Mouse (Mus musculus) bone marrow, adult 2 months (tissue): ENCODE measurements around the gene Hras. TPM values are rescaled to one million over a fixed set of nuclear protein-coding genes. Genes with fewer than 3 reads are reported as not detected.

Source experiments
- H3K27ac ChIP-seq: fragments of 200-500 bp; 2 replicates; pipeline ENCODE4 v1.5.1; 2012; ENCODE audit warnings: low read depth, mild to moderate bottlenecking, control low read depth, inconsistent platforms, low read length; ENCODE audit not compliant: control insufficient read depth, poor library complexity, insufficient read depth
- H3K4me1 ChIP-seq: fragments of 200-500 bp; 2 replicates; pipeline ENCODE4 v1.6.1; 2011; ENCODE audit warnings: low read length; ENCODE audit not compliant: control insufficient read depth, insufficient read depth
- H3K4me3 ChIP-seq: fragments of 200-500 bp; replicated peaks from 2 replicates; pipeline ENCODE3; 2011; ENCODE audit warnings: mild to moderate bottlenecking, low read depth, low read length, control low read depth; ENCODE audit not compliant: control insufficient read depth
- CTCF ChIP-seq: fragments of 200-500 bp; IDR thresholded peaks from 2 replicates; pipeline ENCODE4 v1.5.1; 2011; ENCODE audit warnings: low read length, control low read depth; ENCODE audit not compliant: control insufficient read depth, insufficient read depth
- POLR2A ChIP-seq: fragments of 200-500 bp; IDR thresholded peaks from 2 replicates; pipeline ENCODE4 v1.6.1; 2011; ENCODE audit warnings: low read depth, mild to moderate bottlenecking, control low read depth, low read length, borderline replicate concordance; ENCODE audit not compliant: control insufficient read depth
- WGBS: fragments of 180-500 bp; shearing (Covaris S2); methylation state at CpG from one replicate; pipeline ENCODE4 v1.1.7; 2018; 5-methylcytosine and 5-hydroxymethylcytosine counted together
- polyA plus RNA-seq: library from polyadenylated mRNA; stranded (reverse); fragments of >200 nt; gene quantifications from 2 replicates; pipeline ENCODE4 v1.2.4, GENCODE M21; 2011; ENCODE audit warnings: low replicate concordance; ENCODE audit not compliant: missing spikeins, insufficient read depth, insufficient read length

Hras gene
- polyA plus RNA-seq, 1 experiment = 168 TPM

GRCm38 (mm10) chr7:141164397-141164796, 29.4 kb downstream of the Hras start:
- peaks cover 3% of the 10 kb centered on the region; the same call in 1 of the 2 replicates for H3K4me1 ChIP-seq
- TF ChIP-seq POLR2A (no peak), CTCF (no peak)

GRCm38 (mm10) chr7:141155362-141155761, 38.4 kb downstream of the Hras start:
- no peak overlapping the region for H3K27ac ChIP-seq
- H3K4me1 ChIP-seq = no peaks in the 10 kb centered on the region
- WGBS = 86% methylated on average over 9 of the region's 9 CpGs
- TF ChIP-seq CTCF (no peak), POLR2A (no peak)
- H3K4me3 ChIP-seq = no peak overlapping the region

More at GRCm38 (mm10) chr7:141164397-141164796, 29.4 kb downstream of the Hras start:
- WGBS = 95% methylated on average over 7 of the region's 7 CpGs
- Histone ChIP-seq H3K27ac (no peak overlapping the region), H3K4me3 (no peak overlapping the region)

DNA sequence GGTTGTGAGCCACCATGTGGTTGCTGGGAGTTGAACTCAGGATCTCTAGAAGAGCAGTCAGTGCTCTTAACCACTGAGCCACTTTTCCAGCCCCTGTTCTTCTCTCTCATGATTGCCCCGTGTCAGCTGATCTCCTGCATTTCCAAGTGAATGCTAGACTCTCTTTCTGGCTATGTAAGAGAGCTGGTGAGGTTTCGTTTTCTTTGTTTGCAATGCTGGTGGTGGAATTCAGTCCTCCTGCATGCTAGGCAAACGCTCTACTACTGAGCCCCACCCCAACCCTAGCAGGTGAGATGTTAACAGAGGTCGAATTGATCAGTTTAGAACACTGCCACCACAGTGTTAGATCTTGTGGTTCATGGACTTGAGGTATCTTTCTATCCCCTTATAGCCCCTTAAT, 45.2 kb downstream of the Hras start:
- WGBS = 84% methylated on average over 4 of the region's 4 CpGs
- H3K4me1 ChIP-seq = no peaks in the 10 kb centered on the region; the same call in 1 of the 2 replicates
- H3K4me3 ChIP-seq = no peak overlapping the region
- H3K27ac ChIP-seq = no peak overlapping the region
- no peak for TF ChIP-seq CTCF
- TF ChIP-seq POLR2A = no peak

DNA sequence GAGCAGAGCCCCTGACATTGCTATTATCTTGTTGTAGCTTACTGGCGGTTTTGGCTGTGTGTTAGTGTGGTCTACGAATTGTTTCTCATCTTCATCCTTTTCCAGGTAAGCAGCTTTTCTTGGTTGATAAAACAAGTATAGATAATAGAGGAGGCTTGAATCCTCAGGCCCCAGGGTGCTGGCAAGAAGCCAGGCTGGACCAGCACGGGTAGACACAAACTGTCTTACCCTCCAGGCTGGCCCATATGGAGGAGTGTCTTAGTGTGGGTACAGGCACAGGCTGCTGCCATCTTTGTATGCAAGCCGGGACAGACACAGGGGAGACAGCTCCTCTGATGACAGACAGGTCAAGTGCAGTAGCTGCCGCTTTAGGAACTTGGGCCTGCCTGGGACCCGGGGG, 46.8 kb downstream of the Hras start:
- no peak for TF ChIP-seq CTCF
- no peak for TF ChIP-seq POLR2A
- Histone ChIP-seq H3K4me3 (no peak overlapping the region), H3K27ac (no peak overlapping the region), H3K4me1 (no peaks in the 10 kb centered on the region; the same call in 1 of the 2 replicates)
- WGBS = 72% methylated on average over 6 of the region's 6 CpGs

DNA sequence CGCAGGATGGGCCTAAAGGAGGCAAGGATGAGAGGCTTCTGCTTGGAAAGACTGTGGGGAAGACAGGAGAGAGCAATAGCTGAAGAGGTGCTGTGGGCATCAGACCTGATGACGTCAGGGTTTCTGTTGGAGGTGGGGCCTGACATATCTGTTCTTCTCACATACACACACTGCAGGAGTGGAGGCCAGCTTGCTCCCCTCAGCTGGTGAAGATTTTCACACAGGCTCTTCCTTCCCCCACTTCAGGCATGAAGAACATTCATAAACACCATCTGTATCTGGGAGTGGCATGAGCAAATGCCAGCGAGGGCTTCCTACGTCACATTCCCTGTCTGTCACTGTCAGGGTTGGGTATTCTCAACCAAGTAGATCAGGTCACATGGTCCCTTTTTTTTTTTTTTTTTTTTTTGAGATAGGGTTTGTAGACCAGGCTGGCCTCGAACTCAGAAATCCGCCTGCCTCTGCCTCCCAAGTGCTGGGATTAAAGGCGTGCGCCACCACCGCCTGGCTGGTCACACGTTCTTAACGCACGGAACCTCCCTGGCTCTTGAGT, 47.7 kb downstream of the Hras start:
- H3K4me3 ChIP-seq = no peak overlapping the region
- TF ChIP-seq CTCF (no peak), POLR2A (no peak)
- no peaks in the 10 kb centered on the region; the same call in 1 of the 2 replicates for H3K4me1 ChIP-seq
- 0 out of 2 replicates have a peak overlapping the region, but pooled peaks have one; percentile 2 for H3K27ac ChIP-seq
- WGBS = 83% methylated on average over 12 of the region's 12 CpGs

DNA sequence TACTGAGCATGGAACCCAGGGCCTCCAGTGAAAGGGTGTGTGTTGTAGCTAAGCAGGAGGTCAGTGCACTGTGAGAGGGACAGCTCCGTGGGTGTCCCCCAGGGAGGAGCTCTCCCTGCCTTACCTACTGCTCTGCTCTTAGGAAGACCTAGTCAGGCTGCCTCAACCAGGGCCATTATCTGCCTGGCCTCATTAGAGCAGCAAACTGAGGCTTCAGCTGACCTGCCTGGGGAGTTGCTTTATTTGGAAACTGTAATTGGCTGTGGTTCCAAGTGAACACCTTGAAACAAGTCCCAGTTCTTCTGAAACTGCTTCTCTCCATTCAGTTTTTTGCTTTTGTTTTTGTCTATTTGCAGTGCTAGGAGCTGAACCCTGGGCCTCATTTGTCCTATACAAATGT, 48.4 kb downstream of the Hras start:
- Histone ChIP-seq H3K4me1 (no peaks in the 10 kb centered on the region; the same call in 1 of the 2 replicates), H3K4me3 (no peak overlapping the region), H3K27ac (no peak overlapping the region; the same call in 1 of the 2 replicates)
- TF ChIP-seq CTCF = no peak
- TF ChIP-seq POLR2A = no peak
- WGBS = 71% methylated on average over 1 of the region's 1 CpGs

GRCm38 (mm10) chr7:141144650-141145049, 49.2 kb downstream of the Hras start:
- WGBS = 33% methylated on average over 3 of the region's 3 CpGs
- Histone ChIP-seq H3K4me1 (no peaks in the 10 kb centered on the region; the same call in 1 of the 2 replicates), H3K4me3 (no peak overlapping the region), H3K27ac (no peak overlapping the region)
- TF ChIP-seq POLR2A (no peak), CTCF (no peak)

- 79% methylated on average over 2 of the region's 2 CpGs for WGBS
- Histone ChIP-seq H3K4me1 (no peaks in the 10 kb centered on the region; the same call in 1 of the 2 replicates), H3K27ac (no peak overlapping the region), H3K4me3 (no peak overlapping the region)
- TF ChIP-seq POLR2A (no peak), CTCF (no peak)
Measured at GRCm38 (mm10) chr7:141143861-141144260, 49.9 kb downstream of the Hras start.
